Mouse (Mus musculus) olfactory bulb, adult 2 months (tissue): Measurements from ENCODE around the gene Gpc4.

ENCODE experiments used
- CTCF ChIP-seq: fragments of 200-500 bp; IDR thresholded peaks from 2 replicates; pipeline ENCODE4 v1.5.1; 2012; ENCODE audit warnings: low read depth, mild to moderate bottlenecking, low read length, moderate library complexity; ENCODE audit not compliant: insufficient read depth
- POLR2A ChIP-seq: fragments of 200-500 bp; IDR thresholded peaks from 2 replicates; pipeline ENCODE4 v1.6.1; 2012; ENCODE audit warnings: mild to moderate bottlenecking, low read depth, low read length, moderate library complexity; ENCODE audit not compliant: insufficient read depth

DNA sequence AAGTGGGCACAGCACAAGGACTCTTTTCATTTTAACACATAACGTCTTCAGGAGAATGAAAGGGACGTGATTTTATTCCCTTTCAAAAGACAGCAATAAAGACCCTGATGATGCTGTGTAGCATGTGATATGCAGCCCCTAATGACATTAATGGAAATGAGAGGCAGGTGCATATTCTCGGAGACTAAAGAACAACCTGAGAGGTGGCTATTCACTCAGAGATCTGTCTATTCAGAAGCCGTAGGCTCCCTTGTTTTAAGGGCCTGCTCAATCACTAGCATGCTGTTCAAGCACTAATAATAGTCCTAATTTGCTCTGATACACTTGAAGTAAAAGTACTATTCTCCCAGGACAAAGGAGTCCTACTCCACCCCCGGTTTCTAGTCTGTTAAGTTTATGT, 27.0 kb downstream of the Gpc4 start:
- TF ChIP-seq POLR2A (no peak), CTCF (no peak)
